Mouse (Mus musculus): ENCODE measurements around the gene Gm20388. TPM values are rescaled to one million over a fixed set of nuclear protein-coding genes. Genes with fewer than 3 reads are reported as not detected.

Gene Gm20388
- total RNA-seq, 2 experiments from 2014 or later, result 12.7 TPM; not detected in 1

- DNase-seq, result no peak
Observed at GRCm38 (mm10) chr8:120515214-120515613, 604.6 kb downstream of the Gm20388 start.

GRCm38 (mm10) chr8:120515650-120516049 lies 605.0 kb downstream of the Gm20388 start:
- DNase-seq, result no peak

DNA sequence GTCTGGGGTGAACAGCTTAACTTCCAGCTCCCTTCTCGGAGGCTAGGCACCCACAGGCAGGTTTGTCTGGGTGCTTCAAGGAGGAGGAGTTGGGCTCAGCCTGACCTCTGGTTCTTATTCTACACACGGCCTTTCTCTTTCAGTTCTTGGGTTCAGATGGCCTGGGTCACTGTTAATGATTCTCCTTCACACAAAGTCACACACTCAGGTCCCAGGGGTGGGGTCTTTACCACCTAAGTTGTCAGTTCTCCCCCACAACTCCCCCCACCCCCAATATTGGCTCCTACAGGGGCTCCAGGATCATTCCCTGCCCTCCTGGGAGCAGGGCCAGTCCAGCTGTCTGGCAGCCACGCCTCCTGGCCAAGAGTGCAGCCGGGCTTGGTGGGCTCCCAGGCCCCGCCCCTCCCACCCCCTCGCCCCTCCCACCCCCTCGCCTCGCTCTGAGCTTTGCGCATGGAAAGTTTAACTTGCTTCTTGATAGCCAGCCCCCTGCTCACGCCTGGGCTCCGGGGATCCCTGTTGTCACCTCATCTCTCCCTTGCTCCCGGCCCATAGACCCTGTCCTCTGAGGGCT lies 605.6 kb downstream of the Gm20388 start:
- no peak for DNase-seq

DNA sequence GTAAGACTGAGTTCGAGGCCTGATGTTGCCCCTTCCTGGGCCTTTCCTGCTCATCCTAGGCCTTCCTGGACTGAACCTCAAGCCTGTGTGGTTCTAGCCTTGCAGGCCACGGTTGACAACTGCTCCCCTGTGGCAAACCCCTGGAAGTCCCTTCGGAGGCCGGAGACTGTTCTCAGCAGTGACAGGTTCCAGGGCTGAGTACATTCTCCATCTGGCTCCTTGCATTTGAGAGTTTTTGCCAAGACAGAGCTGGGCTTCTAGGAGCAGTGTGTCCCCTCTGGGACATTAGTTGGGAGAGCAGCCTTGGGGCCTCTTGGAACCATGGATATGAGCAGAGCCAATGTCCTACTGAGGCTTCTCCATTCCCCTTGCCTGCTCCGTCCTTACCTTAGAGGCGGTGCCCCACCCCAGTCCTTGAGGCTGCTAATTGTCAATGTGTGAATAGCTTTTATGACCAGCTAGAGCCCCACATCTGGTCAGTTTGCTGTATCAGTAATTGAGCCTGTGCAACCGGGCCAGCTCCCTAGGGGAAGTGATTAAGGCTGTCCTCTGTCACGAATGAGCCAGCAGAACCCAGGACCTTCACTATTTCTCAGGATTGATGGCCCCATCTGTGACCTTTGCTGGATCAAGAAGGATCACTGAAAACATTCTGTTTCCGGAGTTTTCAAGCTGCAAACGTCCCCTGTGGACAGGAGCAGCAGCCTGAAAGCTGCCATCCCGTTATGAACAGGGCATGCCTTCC lies 607.2 kb downstream of the Gm20388 start:
- no peak for DNase-seq

- no peak for DNase-seq
Observed at GRCm38 (mm10) chr8:120518736-120519534, 608.3 kb downstream of the Gm20388 start.

GRCm38 (mm10) chr8:120520287-120520686 lies 609.6 kb downstream of the Gm20388 start:
- no peak for DNase-seq

DNA sequence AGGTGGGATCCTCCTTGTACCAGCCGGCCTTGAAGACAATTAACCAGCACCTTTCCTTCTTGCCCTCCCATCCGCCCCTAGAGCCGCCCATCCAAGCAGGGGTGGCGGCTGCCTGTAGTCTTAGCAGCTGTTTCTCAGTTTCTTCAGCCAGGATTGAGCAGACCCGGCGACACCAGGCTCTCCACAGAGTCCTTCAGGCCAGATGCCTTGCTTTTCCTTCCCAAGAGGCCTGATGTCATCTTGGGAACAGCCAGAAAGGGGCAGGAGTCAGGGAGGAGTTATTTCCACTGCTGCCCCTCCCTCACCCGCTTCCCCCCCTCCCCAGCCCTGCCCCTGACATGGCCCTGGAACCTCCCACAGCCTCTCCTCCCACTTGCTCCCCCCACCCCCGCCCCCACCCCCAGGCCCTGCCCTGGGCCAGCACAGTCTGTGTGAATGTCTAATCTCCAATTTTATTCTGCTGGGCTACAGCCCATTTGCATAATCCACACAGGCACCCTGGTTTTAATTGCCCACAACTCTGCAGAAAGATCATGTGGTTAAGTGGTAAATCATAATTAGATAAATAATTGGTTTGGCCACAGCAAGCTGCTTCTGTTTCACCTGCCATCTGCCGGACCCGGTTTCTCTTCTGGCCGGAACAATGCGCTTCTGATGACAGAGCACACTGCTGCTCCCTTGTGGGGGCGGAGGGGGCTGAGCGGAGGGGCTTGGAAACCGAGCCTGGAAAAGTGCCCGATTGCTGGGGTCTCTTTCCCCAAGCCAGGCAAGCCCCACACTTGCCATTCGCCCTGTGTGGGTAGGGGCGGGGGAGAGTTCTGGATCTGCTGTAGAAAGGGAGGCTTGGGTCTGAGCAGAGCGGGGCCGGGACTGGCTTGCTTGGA lies 610.3 kb downstream of the Gm20388 start:
- DNase-seq, result peak; percentile 52 to 61

- DNase-seq, result no peak
Observed at GRCm38 (mm10) chr8:120521591-120521965, 610.9 kb downstream of the Gm20388 start.

DNA sequence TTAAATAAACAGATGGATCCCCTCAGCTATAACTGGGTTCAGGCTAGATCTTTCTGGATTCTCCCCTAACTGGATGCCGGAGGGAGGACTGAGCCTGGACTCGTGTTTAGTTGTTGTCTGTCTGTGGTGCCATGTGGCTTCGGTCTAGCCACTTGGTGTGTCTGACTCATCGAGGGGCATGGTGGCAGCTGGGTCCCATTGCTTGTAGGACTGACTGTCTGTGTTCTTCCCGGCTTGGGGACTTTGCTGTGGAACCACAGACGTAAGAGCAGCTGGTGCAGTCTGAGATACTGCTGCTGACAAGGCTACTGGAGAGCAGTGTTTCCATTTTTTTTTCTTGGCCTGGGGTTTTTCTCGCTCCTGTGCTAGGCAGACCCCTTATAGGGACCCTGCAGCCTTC lies 613.0 kb downstream of the Gm20388 start:
- DNase-seq, result peak in 1 of 2 experiments; percentile 48

DNA sequence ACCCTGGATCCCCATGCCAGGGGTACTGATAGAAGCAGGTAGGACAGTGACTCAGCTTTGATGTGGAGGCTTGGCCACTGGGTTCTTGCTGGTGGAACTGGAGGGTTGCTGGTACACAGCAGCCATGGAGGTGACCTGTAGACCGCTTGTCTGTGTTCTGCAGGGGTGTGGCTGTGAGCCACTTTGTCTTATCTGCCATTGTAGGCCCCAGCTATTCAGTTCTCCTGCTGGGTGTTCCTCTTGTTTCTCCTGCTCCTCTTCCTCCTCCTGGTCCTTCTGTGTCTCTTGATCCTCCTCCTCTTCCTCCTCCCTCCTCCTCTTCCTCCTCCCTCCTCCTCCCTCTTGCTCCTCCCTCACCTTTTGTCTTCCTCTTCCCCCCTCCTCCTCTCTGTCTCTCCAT lies 614.5 kb downstream of the Gm20388 start:
- no peak for DNase-seq

DNA sequence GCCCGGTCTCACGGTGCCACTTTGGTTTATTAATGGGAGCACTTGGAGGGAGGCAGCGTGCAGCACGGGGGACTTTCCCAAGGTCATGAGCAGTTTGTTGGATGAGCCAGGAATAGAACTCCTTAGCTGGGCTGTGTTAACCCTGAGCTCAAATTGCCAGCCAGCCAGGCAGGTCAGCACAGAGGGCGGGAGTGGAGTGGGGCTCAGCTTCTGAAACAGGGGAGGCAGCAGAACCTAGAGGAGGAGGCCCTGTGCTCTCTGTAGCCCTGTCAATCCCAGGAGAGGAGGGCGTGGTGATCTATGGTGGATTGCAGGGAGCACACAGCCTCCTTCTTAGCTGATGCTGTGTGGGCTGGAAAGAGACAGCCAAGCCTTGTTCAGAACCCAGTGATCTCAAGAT lies 615.2 kb downstream of the Gm20388 start:
- DNase-seq, result no peak

DNA sequence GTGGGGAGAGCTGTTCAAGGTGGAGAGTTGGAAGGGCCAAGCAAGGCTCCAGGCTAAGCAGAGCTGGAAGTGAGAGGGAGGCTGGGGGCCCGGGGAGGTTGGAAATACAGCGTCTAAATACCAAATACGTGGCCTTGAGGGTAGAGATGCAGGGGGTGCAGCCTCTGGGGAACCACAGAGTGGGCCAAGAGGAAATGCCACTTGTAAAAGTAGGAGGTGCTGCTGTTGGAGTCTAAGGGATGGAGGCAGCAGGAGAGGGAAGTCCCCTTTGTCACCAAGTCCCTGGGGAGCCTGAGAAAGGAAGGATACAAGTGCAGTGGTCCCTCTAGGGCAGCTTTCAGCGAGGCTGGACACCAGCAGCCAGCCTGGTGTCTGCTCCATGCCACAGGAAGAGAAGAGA lies 615.9 kb downstream of the Gm20388 start:
- no peak for DNase-seq

- no peak for DNase-seq
Observed at GRCm38 (mm10) chr8:120528332-120528731, 617.7 kb downstream of the Gm20388 start.

DNA sequence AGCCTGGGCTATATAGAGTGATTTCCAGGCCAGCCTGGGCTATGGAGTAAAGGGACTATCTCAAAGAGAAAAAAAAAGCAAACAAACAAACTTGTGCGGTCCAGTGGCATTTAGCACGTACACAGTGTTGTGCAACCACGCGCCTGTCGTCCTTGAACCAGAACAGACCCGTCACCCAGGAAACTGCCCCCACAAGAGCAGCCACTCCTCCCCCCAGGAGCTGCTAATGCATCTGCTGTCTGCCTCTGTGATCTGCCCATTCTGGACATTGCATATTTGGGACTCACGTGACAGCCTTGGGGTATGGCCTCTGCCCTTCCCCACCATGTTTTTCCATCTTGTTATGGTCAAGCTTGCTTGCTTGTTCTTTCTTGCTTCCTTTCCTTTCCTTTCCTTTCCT lies 618.6 kb downstream of the Gm20388 start:
- no peak for DNase-seq

GRCm38 (mm10) chr8:120530954-120531656 lies 620.5 kb downstream of the Gm20388 start:
- no peak for DNase-seq

DNA sequence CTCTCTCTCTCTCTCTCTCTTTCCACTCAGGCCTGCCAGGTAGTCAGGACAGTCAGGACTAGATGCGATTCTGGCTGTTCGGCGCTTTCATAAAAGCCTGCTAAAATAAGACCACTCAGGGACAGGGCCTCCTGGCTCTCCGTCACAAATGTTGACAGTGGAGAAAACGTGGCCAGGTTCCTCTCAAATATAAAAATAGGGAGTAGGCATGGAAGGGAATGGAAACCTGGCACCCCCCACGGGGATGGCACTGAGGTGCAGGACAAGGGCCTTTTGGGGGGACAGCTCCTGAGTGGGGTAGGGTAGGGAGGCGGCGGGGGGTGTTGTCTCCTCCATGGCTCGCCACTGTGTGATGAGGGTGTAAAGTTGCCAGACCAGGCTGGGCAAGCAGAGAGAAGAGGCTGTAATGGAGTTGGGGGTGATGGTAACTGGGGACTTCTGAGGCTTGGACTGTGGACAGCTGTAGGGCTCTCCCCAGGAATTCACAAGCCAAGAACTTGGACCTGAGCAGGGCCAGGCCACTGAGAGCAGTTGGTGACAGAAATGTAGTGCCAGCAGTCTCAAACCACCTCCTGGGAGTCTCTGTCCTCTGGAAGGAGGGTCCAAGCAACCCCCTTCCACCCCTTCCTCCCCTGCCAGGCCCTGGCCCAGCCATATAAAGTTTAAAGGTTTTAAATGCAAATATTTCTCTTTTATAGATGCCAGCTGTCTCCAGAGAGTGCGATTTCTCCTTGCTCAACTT lies 621.3 kb downstream of the Gm20388 start:
- DNase-seq, result no peak

GRCm38 (mm10) chr8:120532517-120533215 lies 622.0 kb downstream of the Gm20388 start:
- peak in 1 of 2 experiments; percentile 28 for DNase-seq

DNA sequence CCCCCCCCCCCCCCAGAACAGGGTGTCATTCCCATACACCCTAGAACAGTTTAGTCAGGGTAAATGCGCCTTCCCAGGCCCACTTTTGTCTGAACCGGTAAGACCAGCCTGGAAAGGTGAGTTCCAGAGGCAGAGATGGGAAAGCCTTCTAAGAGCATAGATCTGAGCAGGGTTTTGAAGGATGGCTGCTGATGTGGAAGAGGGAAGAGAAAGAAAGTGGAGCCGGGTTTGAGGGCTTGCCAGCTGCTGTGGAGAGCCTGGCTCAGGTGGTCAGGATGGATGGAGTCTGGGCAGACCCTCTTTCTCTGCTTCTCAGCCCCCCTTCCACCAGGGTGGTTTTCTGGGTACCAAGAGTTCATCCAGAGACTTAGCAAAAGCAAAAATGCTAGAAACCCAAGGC lies 622.7 kb downstream of the Gm20388 start:
- no peak for DNase-seq

GRCm38 (mm10) chr8:120534080-120534479 lies 623.4 kb downstream of the Gm20388 start:
- DNase-seq, result no peak
